Mouse (Mus musculus) lung, adult 2 months (tissue): ENCODE results near the gene Prkcg.

Source experiments
- CTCF ChIP-seq: fragments of 200-500 bp; IDR thresholded peaks from 2 replicates; pipeline ENCODE4 v1.5.1; 2011; ENCODE audit warnings: mild to moderate bottlenecking, low read length, control low read depth; ENCODE audit not compliant: insufficient read depth
- POLR2A ChIP-seq: fragments of 200-500 bp; IDR thresholded peaks from 2 replicates; pipeline ENCODE4 v1.6.1; 2011; ENCODE audit warnings: low read depth, mild to moderate bottlenecking, control low read depth, low read length, borderline replicate concordance; ENCODE audit errors: extremely low read depth

DNA sequence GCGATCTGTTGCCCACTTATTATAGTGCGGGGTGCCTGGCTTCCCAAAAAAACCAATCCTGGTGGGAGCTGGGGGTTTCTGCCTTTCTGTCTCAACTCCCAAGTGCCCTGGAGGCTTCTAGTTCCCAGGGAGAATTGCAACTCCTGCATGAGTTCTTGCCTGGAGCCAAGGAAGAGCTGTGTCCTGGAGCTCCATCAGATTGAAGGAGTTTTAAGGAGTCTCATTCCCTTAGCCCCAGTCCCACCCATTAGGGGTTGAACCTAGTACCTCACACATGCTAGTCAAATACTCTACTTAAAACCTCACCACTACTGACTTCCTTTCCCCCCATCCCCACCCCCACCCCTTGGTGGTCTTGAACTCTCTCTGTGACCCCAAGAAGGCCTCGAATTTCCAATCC lies 2.8 kb downstream of the Prkcg start:
- TF ChIP-seq POLR2A (no peak), CTCF (no peak)
